21 mouse cellular contexts compared by ENCODE assay signal in the genomic region with DNA sequence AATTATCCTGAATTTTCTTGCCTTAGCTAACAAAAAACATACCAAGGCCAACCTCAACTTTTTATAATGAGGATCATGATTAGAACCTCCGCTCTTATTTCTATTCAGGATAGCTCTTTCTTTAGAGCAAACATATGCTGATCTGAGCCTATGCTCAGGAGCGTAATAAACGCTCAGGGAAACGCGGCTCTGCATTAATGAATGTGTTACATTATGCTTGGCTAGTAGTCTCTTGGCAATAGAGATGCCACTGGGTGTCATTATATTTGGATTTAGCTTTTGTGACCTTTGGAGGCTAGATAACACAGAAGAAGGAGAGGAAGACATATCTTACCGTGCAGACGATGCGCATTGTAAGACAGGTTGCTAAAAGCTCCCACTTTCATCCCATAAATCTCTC.
DNase-seq lines count a peak whose midpoint lies in the region; ATAC-seq and TF ChIP-seq lines count a peak whose summit lies in the region.
"Had no signal": no experiment of that assay in that cellular context is flagged by ENCODE, and none has a peak within 500 bp of the region (broad histone marks: within the 10 kb centered on the region; RNA-seq: fewer than 3 reads in every experiment).

No protein-coding gene starts in this region.

- DNase-seq in forebrain, embryonic 11.5 days (ENCODE audit: low spot score): no peak
- DNase-seq in hindbrain, postnatal 0 days (ENCODE audit: low spot score): peak; percentile 8
- no peak for DNase-seq in neural tube, embryonic 11.5 days (ENCODE audit: low spot score)
- no peak for DNase-seq in neural tube, embryonic 10.5 days (ENCODE audit: extremely low spot score, low spot score)
- DNase-seq in right cerebral cortex, postnatal 14 days: no peak
- DNase-seq: adrenal gland, postnatal 10 days; B cell, adult 2 months; cerebellum, adult 11-12 months; cerebellum, adult 9-10 months; cerebellum, postnatal 25 days; gastrocnemius, postnatal 36 days; heart, adult 11 months; heart, postnatal 36 days had no signal

- H3K27me3 ChIP-seq in forebrain, embryonic 13.5 days: no peaks in the 10 kb centered on the region
- no peaks in the 10 kb centered on the region for H3K27me3 ChIP-seq in forebrain, embryonic 11.5 days (ENCODE audit: control insufficient read depth, insufficient read depth, low read length)
- H3K27me3 ChIP-seq in hindbrain, postnatal 0 days (ENCODE audit: insufficient read depth, low read length): no peaks in the 10 kb centered on the region
- no peaks in the 10 kb centered on the region for H3K27me3 ChIP-seq in hindbrain, embryonic 16.5 days (replicated peaks; ENCODE audit: control insufficient read depth, insufficient read depth, low read length)
- no peaks in the 10 kb centered on the region for H3K27me3 ChIP-seq in neural tube, embryonic 11.5 days (ENCODE audit: control insufficient read depth, insufficient read depth, low read length)
- H3K27me3 ChIP-seq in neural tube, embryonic 15.5 days (replicated peaks): no peaks in the 10 kb centered on the region
- H3K27me3 ChIP-seq: embryonic facial prominence, embryonic 12.5 days; heart, embryonic 13.5 days; hindbrain, embryonic 12.5 days had no signal

- H3K9me3 ChIP-seq in forebrain, embryonic 13.5 days (replicated peaks): no peaks in the 10 kb centered on the region
- no peaks in the 10 kb centered on the region for H3K9me3 ChIP-seq in forebrain, embryonic 11.5 days (ENCODE audit: control insufficient read depth, low read length)
- no peaks in the 10 kb centered on the region for H3K9me3 ChIP-seq in hindbrain, postnatal 0 days (ENCODE audit: low read length)
- H3K9me3 ChIP-seq in hindbrain, embryonic 16.5 days (ENCODE audit: control insufficient read depth, low read length): no peaks in the 10 kb centered on the region
- H3K9me3 ChIP-seq in neural tube, embryonic 11.5 days (ENCODE audit: control insufficient read depth, low read length): no peaks in the 10 kb centered on the region
- no peaks in the 10 kb centered on the region for H3K9me3 ChIP-seq in neural tube, embryonic 15.5 days (replicated peaks)
- H3K9me3 ChIP-seq: embryonic facial prominence, embryonic 12.5 days; heart, embryonic 13.5 days; hindbrain, embryonic 12.5 days had no signal

- H3K9ac ChIP-seq in forebrain, embryonic 13.5 days: no peak overlapping the region
- H3K9ac ChIP-seq in forebrain, embryonic 11.5 days (ENCODE audit: low read length): no peak overlapping the region
- no peak overlapping the region for H3K9ac ChIP-seq in hindbrain, postnatal 0 days (replicated peaks; ENCODE audit: low read length)
- no peak overlapping the region for H3K9ac ChIP-seq in hindbrain, embryonic 16.5 days (ENCODE audit: low read depth, low read length)
- no peak overlapping the region for H3K9ac ChIP-seq in neural tube, embryonic 11.5 days (ENCODE audit: low read length)
- H3K9ac ChIP-seq in neural tube, embryonic 15.5 days (replicated peaks): no peak overlapping the region
- H3K9ac ChIP-seq: embryonic facial prominence, embryonic 12.5 days; heart, embryonic 13.5 days; hindbrain, embryonic 12.5 days had no signal

- H3K4me2 ChIP-seq in forebrain, embryonic 13.5 days: no peak overlapping the region
- no peak overlapping the region for H3K4me2 ChIP-seq in forebrain, embryonic 11.5 days (ENCODE audit: low read depth, low read length, severe bottlenecking)
- H3K4me2 ChIP-seq in hindbrain, postnatal 0 days (ENCODE audit: low read depth, low read length): no peak overlapping the region
- H3K4me2 ChIP-seq in hindbrain, embryonic 16.5 days (ENCODE audit: low read length): no peak overlapping the region
- no peak overlapping the region for H3K4me2 ChIP-seq in neural tube, embryonic 11.5 days (ENCODE audit: low read depth)
- H3K4me2 ChIP-seq in neural tube, embryonic 15.5 days: no peak overlapping the region
- H3K4me2 ChIP-seq: embryonic facial prominence, embryonic 12.5 days; heart, embryonic 13.5 days; hindbrain, embryonic 12.5 days had no signal

- peaks cover 24% of the 10 kb centered on the region for H3K4me1 ChIP-seq in forebrain, embryonic 13.5 days
- H3K4me1 ChIP-seq in forebrain, embryonic 11.5 days (replicated peaks; ENCODE audit: control insufficient read depth, insufficient read depth, low read length): no peaks in the 10 kb centered on the region
- no peaks in the 10 kb centered on the region for H3K4me1 ChIP-seq in hindbrain, postnatal 0 days (ENCODE audit: insufficient read depth, low read length)
- no peaks in the 10 kb centered on the region; the same call in 1 of the 2 replicates for H3K4me1 ChIP-seq in hindbrain, embryonic 16.5 days (ENCODE audit: control insufficient read depth, insufficient read depth, low read depth, low read length)
- H3K4me1 ChIP-seq in neural tube, embryonic 11.5 days (ENCODE audit: control insufficient read depth, insufficient read depth, low read length): no peaks in the 10 kb centered on the region
- peaks cover 17% of the 10 kb centered on the region for H3K4me1 ChIP-seq in neural tube, embryonic 15.5 days
- H3K4me1 ChIP-seq: embryonic facial prominence, embryonic 12.5 days; heart, embryonic 13.5 days; hindbrain, embryonic 12.5 days had no signal

- peak; percentile 57; the same call in 1 of the 2 replicates for ATAC-seq in forebrain, embryonic 13.5 days
- ATAC-seq in forebrain, embryonic 11.5 days (replicated peaks; ENCODE audit: low FRiP score): no peak
- ATAC-seq in hindbrain, postnatal 0 days: no peak
- ATAC-seq in hindbrain, embryonic 16.5 days: no peak
- no peak for ATAC-seq in neural tube, embryonic 11.5 days (ENCODE audit: insufficient read depth, low FRiP score, low TSS enrichment)
- ATAC-seq in neural tube, embryonic 15.5 days (ENCODE audit: low FRiP score): peak; percentile 70
- ATAC-seq: CD4-positive, CD25-positive, alpha-beta regulatory T cell, adult 4 months had no signal

- H3K4me3 ChIP-seq in forebrain, embryonic 13.5 days: no peak overlapping the region
- H3K4me3 ChIP-seq in forebrain, embryonic 11.5 days (ENCODE audit: low read depth, low read length): no peak overlapping the region
- no peak overlapping the region for H3K4me3 ChIP-seq in hindbrain, postnatal 0 days (ENCODE audit: low read length)
- no peak overlapping the region for H3K4me3 ChIP-seq in hindbrain, embryonic 16.5 days (ENCODE audit: low read length)
- no peak overlapping the region for H3K4me3 ChIP-seq in neural tube, embryonic 11.5 days (ENCODE audit: low read depth, low read length)
- no peak overlapping the region for H3K4me3 ChIP-seq in neural tube, embryonic 15.5 days (replicated peaks)
- H3K4me3 ChIP-seq: embryonic facial prominence, embryonic 12.5 days; heart, embryonic 13.5 days; hindbrain, embryonic 12.5 days had no signal

- no peak for TF ChIP-seq CTCF in hindbrain, postnatal 0 days (IDR thresholded peaks at IDR 0.05; ENCODE audit: low read depth)

- no peak overlapping the region for H3K27ac ChIP-seq in forebrain, embryonic 13.5 days
- H3K27ac ChIP-seq in forebrain, embryonic 11.5 days (ENCODE audit: low read depth, low read length): no peak overlapping the region
- no peak overlapping the region for H3K27ac ChIP-seq in hindbrain, postnatal 0 days
- H3K27ac ChIP-seq in hindbrain, embryonic 16.5 days (ENCODE audit: low read depth, low read length): no peak overlapping the region
- 0 out of 2 replicates have a peak overlapping the region, but pooled peaks have one; percentile 8 for H3K27ac ChIP-seq in neural tube, embryonic 11.5 days (ENCODE audit: low read depth, low read length)
- H3K27ac ChIP-seq in neural tube, embryonic 15.5 days (replicated peaks): peak overlapping the region; percentile 24
- H3K27ac ChIP-seq: embryonic facial prominence, embryonic 12.5 days; heart, embryonic 13.5 days; hindbrain, embryonic 12.5 days had no signal

- H3K36me3 ChIP-seq in forebrain, embryonic 13.5 days (ENCODE audit: poor library complexity, severe bottlenecking): no peaks in the 10 kb centered on the region
- H3K36me3 ChIP-seq in forebrain, embryonic 11.5 days (ENCODE audit: control insufficient read depth, insufficient read depth, low read length): no peaks in the 10 kb centered on the region
- H3K36me3 ChIP-seq in hindbrain, postnatal 0 days (ENCODE audit: insufficient read depth, low read length): no peaks in the 10 kb centered on the region
- H3K36me3 ChIP-seq in hindbrain, embryonic 16.5 days (ENCODE audit: control insufficient read depth, insufficient read depth, low read length): no peaks in the 10 kb centered on the region
- no peaks in the 10 kb centered on the region for H3K36me3 ChIP-seq in neural tube, embryonic 11.5 days (ENCODE audit: control insufficient read depth, insufficient read depth, low read length)
- H3K36me3 ChIP-seq in neural tube, embryonic 15.5 days: no peaks in the 10 kb centered on the region
- H3K36me3 ChIP-seq: embryonic facial prominence, embryonic 12.5 days; G1E; heart, embryonic 13.5 days; hindbrain, embryonic 12.5 days had no signal

- 62% methylated on average over 8 of the region's 8 CpGs for WGBS in forebrain, embryonic 13.5 days
- 84% methylated on average over 8 of the region's 8 CpGs for WGBS in forebrain, embryonic 11.5 days
- WGBS in hindbrain, postnatal 0 days: 74% methylated on average over 8 of the region's 8 CpGs
- 71% methylated on average over 8 of the region's 8 CpGs for WGBS in hindbrain, embryonic 16.5 days
- WGBS in neural tube, embryonic 11.5 days: 75% methylated on average over 8 of the region's 8 CpGs
- 31% methylated on average over 8 of the region's 8 CpGs for WGBS in neural tube, embryonic 15.5 days

Comparison
In these comparisons a context has a peak if more than half of its experiments do, and no peak if none do; other contexts are left out.
1. ATAC-seq: peak in forebrain, embryonic 13.5 days (single experiment) and neural tube, embryonic 15.5 days (single experiment); none in forebrain, embryonic 11.5 days (single experiment), hindbrain, postnatal 0 days (single experiment), hindbrain, embryonic 16.5 days (single experiment) and neural tube, embryonic 11.5 days (single experiment).
2. H3K27ac ChIP-seq: peak in neural tube, embryonic 11.5 days (single experiment) and neural tube, embryonic 15.5 days (single experiment); none in forebrain, embryonic 13.5 days (single experiment), forebrain, embryonic 11.5 days (single experiment), hindbrain, postnatal 0 days (single experiment) and hindbrain, embryonic 16.5 days (single experiment).